Mouse (Mus musculus): ENCODE measurements around the gene Gm20403.

DNA sequence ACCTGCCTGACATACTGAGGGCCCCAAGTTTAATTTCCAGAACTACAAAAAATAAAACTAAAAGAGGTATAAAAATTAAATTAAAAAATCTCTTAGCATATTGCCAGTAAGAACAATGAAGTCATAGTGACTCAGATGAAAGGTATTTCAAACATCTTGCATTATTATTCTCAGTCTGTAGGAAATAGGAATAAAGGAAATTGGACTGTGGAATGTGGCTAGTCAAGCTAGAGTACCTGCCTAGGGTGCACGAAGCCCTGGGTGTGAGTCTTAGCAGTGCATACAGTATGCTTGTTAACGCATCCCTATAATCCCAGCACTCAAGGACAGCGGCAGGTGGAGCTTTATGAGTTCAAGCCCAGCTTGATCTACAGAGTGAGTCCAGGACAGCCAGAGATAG, 9.6 kb upstream of the Gm20403 start:
- TF ChIP-seq CTCF (IDR thresholded peaks at IDR 0.05; ENCODE audit: low read depth, low read length) (no peak), POLR2A (IDR thresholded peaks at IDR 0.05; ENCODE audit: insufficient read depth, low read length) (no peak), EP300 (IDR thresholded peaks at IDR 0.05; ENCODE audit: insufficient read depth, low read depth, low read length) (no peak)

All from ES-Bruce4 (cell line).